Mouse (Mus musculus) layer of hippocampus, postnatal 14 days (tissue): ENCODE measurements around the gene Tcf20. TPM values are rescaled to one million over a fixed set of nuclear protein-coding genes. Genes with fewer than 3 reads are reported as not detected.

ENCODE experiments used
- DNase-seq, 2 experiments: peaks; one replicate each; pipeline ENCODE4 v3.0.0; 2021 to 2022; ENCODE audit warnings: low spot score in 2 of 2, mixed read lengths in 1 of 2
- total RNA-seq, 2 experiments: library from RNA; stranded (reverse); gene quantifications; 2 replicates each; pipeline ENCODE4 v1.2.3; 2021

Gene Tcf20
- total RNA-seq, 2 experiments from 2014 or later: 155 to 157 TPM

GRCm38 (mm10) chr15:82960786-82961561, 26.7 kb downstream of the Tcf20 start:
- no peak for DNase-seq

GRCm38 (mm10) chr15:82959151-82959550, 28.5 kb downstream of the Tcf20 start:
- no peak for DNase-seq

GRCm38 (mm10) chr15:82958253-82958701, 29.4 kb downstream of the Tcf20 start:
- no peak for DNase-seq

GRCm38 (mm10) chr15:82956721-82957120, 31.0 kb downstream of the Tcf20 start:
- DNase-seq: no peak

GRCm38 (mm10) chr15:82956310-82956709, 31.4 kb downstream of the Tcf20 start:
- no peak for DNase-seq

- DNase-seq: no peak
Measured at GRCm38 (mm10) chr15:82955286-82955685, 32.4 kb downstream of the Tcf20 start.

- DNase-seq: no peak
Measured at GRCm38 (mm10) chr15:82954034-82954433, 33.6 kb downstream of the Tcf20 start.

- DNase-seq: no peak
Measured at GRCm38 (mm10) chr15:82953096-82953495, 34.6 kb downstream of the Tcf20 start.

GRCm38 (mm10) chr15:82952292-82952705, 35.4 kb downstream of the Tcf20 start:
- no peak for DNase-seq

- DNase-seq: no peak
Measured at GRCm38 (mm10) chr15:82950246-82950645, 37.4 kb downstream of the Tcf20 start.

GRCm38 (mm10) chr15:82947431-82947830, 40.2 kb downstream of the Tcf20 start:
- no peak for DNase-seq

GRCm38 (mm10) chr15:82944479-82945195, 43.0 kb downstream of the Tcf20 start:
- no peak for DNase-seq

GRCm38 (mm10) chr15:82941733-82942132, 45.9 kb downstream of the Tcf20 start:
- no peak for DNase-seq

- no peak for DNase-seq
Measured at GRCm38 (mm10) chr15:82940494-82941214, 47.0 kb downstream of the Tcf20 start.

- DNase-seq: no peak
Measured at GRCm38 (mm10) chr15:82938155-82938569, 49.5 kb downstream of the Tcf20 start.

- no peak for DNase-seq
Measured at GRCm38 (mm10) chr15:82937428-82937992, 50.2 kb downstream of the Tcf20 start.

GRCm38 (mm10) chr15:82934971-82935370, 52.7 kb downstream of the Tcf20 start:
- peak; percentile 62 to 78 for DNase-seq

- DNase-seq: no peak
Measured at GRCm38 (mm10) chr15:82932936-82933650, 54.6 kb downstream of the Tcf20 start.

GRCm38 (mm10) chr15:82931436-82931835, 56.2 kb downstream of the Tcf20 start:
- DNase-seq: no peak

- peak in 1 of 2 experiments; percentile 60 for DNase-seq
Measured at GRCm38 (mm10) chr15:82929595-82929994, 58.1 kb downstream of the Tcf20 start.

GRCm38 (mm10) chr15:82928844-82929243, 58.8 kb downstream of the Tcf20 start:
- no peak for DNase-seq
